Mouse (Mus musculus) adrenal gland, postnatal 36 days (tissue): ENCODE data around the gene Magoh. TPM values are rescaled to one million over a fixed set of nuclear protein-coding genes. Genes with fewer than 3 reads are reported as not detected.

Experiments
- total RNA-seq, 2 experiments: library from RNA; stranded (reverse); gene quantifications; 2 replicates each; pipeline ENCODE4 v1.2.3; 2021

The Magoh gene
- total RNA-seq, 2 experiments from 2014 or later: 79.1 to 84.4 TPM

Other genes with a start within 250 kb of the Magoh start
- gene Dmrtb1, start 195.5 kb upstream of the Magoh start, total RNA-seq: not detected
- 10 to 100 TPM in 1 of 2 experiments, 1 to 10 TPM in 1; 7.2 to 12.3 TPM for gene Lrp8, start 77.5 kb upstream of the Magoh start, total RNA-seq
- gene 0610037L13Rik, start 10.1 kb downstream of the Magoh start, total RNA-seq: 10 to 100 TPM; 77.5 to 94.1 TPM
- 100 to 1,000 TPM; 146 to 208 TPM for gene Cpt2, start 43.9 kb downstream of the Magoh start, total RNA-seq
- under 1 TPM; 0.30 to 0.43 TPM for gene Slc1a7, start 88.6 kb downstream of the Magoh start, total RNA-seq
- gene Podn, start 216.7 kb downstream of the Magoh start, total RNA-seq: 1 to 10 TPM; 8.2 to 9.9 TPM